Mouse (Mus musculus) stomach, postnatal 0 days (tissue): ENCODE measurements around the gene Birc6. TPM values are rescaled to one million over a fixed set of nuclear protein-coding genes. Genes with fewer than 3 reads are reported as not detected.
"Not testable (repeated sequence)": the region's sequence is repeated elsewhere in the genome, so short reads cannot be mapped to it uniquely, and the experiment has no call there.

Source experiments
- ATAC-seq: fragments of 200-750 bp; cut with Nextera tagmentation; 2 replicates; pipeline ENCODE4 v1.8.0; 2017; ENCODE audit not compliant: low FRiP score, low TSS enrichment
- DNase-seq: peaks from one replicate; pipeline ENCODE4 v3.0.0-alpha.2; 2016; ENCODE audit warnings: low spot score
- H3K27ac ChIP-seq: fragments of 300-500 bp; sonication (generic); replicated peaks from 2 replicates; pipeline ENCODE4 v1.5.1; 2014; ENCODE audit warnings: mild to moderate bottlenecking, control low read depth
- H3K27me3 ChIP-seq: fragments of 300-500 bp; sonication (generic); 2 replicates; pipeline ENCODE4 v1.6.1; 2014; ENCODE audit warnings: low read length; ENCODE audit not compliant: control insufficient read depth, insufficient read depth
- H3K36me3 ChIP-seq: fragments of 300-500 bp; sonication (generic); 2 replicates; pipeline ENCODE4 v1.6.1; 2014; ENCODE audit warnings: low read length, mixed read lengths; ENCODE audit not compliant: control insufficient read depth, insufficient read depth
- H3K4me1 ChIP-seq: fragments of 300-500 bp; sonication (generic); replicated peaks from 2 replicates; pipeline ENCODE4 v1.6.1; 2014; ENCODE audit warnings: antibody characterized with exemption; ENCODE audit not compliant: control insufficient read depth, insufficient read depth
- H3K4me2 ChIP-seq: fragments of 300-500 bp; sonication (generic); replicated peaks from 2 replicates; pipeline ENCODE4 v1.6.1; 2014; ENCODE audit warnings: low read depth, mild to moderate bottlenecking, control low read depth, moderate library complexity
- H3K4me3 ChIP-seq: fragments of 300-500 bp; sonication (generic); 2 replicates; pipeline ENCODE4 v1.5.1; 2014; ENCODE audit warnings: low read depth, low read length, control low read depth
- H3K9ac ChIP-seq: fragments of 300-500 bp; sonication (generic); 2 replicates; pipeline ENCODE4 v1.6.1; 2014; ENCODE audit warnings: mild to moderate bottlenecking, low read length, control low read depth, mixed read lengths
- H3K9me3 ChIP-seq: fragments of 300-500 bp; sonication (generic); 2 replicates; pipeline ENCODE4 v1.6.1; 2016; ENCODE audit warnings: low read length; ENCODE audit not compliant: control insufficient read depth
- CTCF ChIP-seq: IDR thresholded peaks from 2 replicates; pipeline ENCODE4 v1.5.1; 2016; ENCODE audit warnings: antibody characterized with exemption, low read depth, mild to moderate bottlenecking, moderate library complexity
- EP300 ChIP-seq: optimal IDR thresholded peaks from 2 replicates; pipeline ENCODE3; 2016; ENCODE audit warnings: antibody characterized with exemption
- WGBS: fragments of 180-500 bp; shearing (Covaris S2); extraction: QIAGEN DNeasy Blood & Tissue Kit; methylation state at CpG from one replicate; pipeline ENCODE4 v1.1.7; 2014; 5-methylcytosine and 5-hydroxymethylcytosine counted together
- polyA plus RNA-seq: library from polyadenylated mRNA; unstranded; fragments of >200 nt; fragmentation: Nextera tagmentation; extraction: Ambion mirVana; gene quantifications from 2 replicates; pipeline ENCODE4 v1.2.1, GENCODE M21; 2015

Birc6 gene
- polyA plus RNA-seq, 1 experiment from 2014 or later: 56.4 TPM

GRCm38 (mm10) chr17:74672446-74672845, 144.4 kb downstream of the Birc6 start:
- Histone ChIP-seq H3K27ac (no peak overlapping the region), H3K36me3 (peaks cover 16% of the 10 kb centered on the region; the same call in 1 of the 2 replicates), H3K4me2 (no peak overlapping the region), H3K9ac (no peak overlapping the region), H3K4me1 (no peaks in the 10 kb centered on the region), H3K4me3 (no peak overlapping the region), H3K9me3 (no peaks in the 10 kb centered on the region), H3K27me3 (no peaks in the 10 kb centered on the region)
- no peak for ATAC-seq
- WGBS: 76% methylated on average over 4 of the region's 4 CpGs
- DNase-seq: no peak
- TF ChIP-seq CTCF (no peak), EP300 (no peak)

- Histone ChIP-seq H3K4me1 (no peaks in the 10 kb centered on the region), H3K9me3 (no peaks in the 10 kb centered on the region), H3K27me3 (no peaks in the 10 kb centered on the region), H3K27ac (no peak overlapping the region), H3K4me3 (no peak overlapping the region), H3K4me2 (no peak overlapping the region), H3K36me3 (peaks cover 16% of the 10 kb centered on the region; the same call in 1 of the 2 replicates), H3K9ac (no peak overlapping the region)
- TF ChIP-seq EP300: no peak
- peak; percentile 82 for TF ChIP-seq CTCF
- DNase-seq (no peak), ATAC-seq (no peak)
Observed at GRCm38 (mm10) chr17:74673251-74673650, 145.2 kb downstream of the Birc6 start.

- Histone ChIP-seq H3K27ac (no peak overlapping the region), H3K36me3 (peaks cover 11% of the 10 kb centered on the region; the same call in 1 of the 2 replicates)
- ATAC-seq: no peak
Observed at GRCm38 (mm10) chr17:74678061-74678460, 150.0 kb downstream of the Birc6 start.

GRCm38 (mm10) chr17:74684927-74685326, 156.8 kb downstream of the Birc6 start:
- Histone ChIP-seq H3K4me3 (no peak overlapping the region), H3K9ac (no peak overlapping the region), H3K4me2 (no peak overlapping the region), H3K27me3 (no peaks in the 10 kb centered on the region), H3K9me3 (no peaks in the 10 kb centered on the region), H3K4me1 (no peaks in the 10 kb centered on the region), H3K27ac (no peak overlapping the region), H3K36me3 (peaks cover 7% of the 10 kb centered on the region)
- DNase-seq (no peak), ATAC-seq (no peak)
- no peak for TF ChIP-seq CTCF
- no peak for TF ChIP-seq EP300
- WGBS: 67% methylated on average over 3 of the region's 3 CpGs

More at GRCm38 (mm10) chr17:74678061-74678460, 150.0 kb downstream of the Birc6 start:
- no peak overlapping the region for H3K9ac ChIP-seq
- no peak overlapping the region for H3K4me2 ChIP-seq
- H3K4me1 ChIP-seq: no peaks in the 10 kb centered on the region
- 89% methylated on average over 8 of the region's 8 CpGs for WGBS
- DNase-seq: no peak
- no peak for TF ChIP-seq CTCF
- no peak for TF ChIP-seq EP300
- no peaks in the 10 kb centered on the region for H3K9me3 ChIP-seq
- H3K27me3 ChIP-seq: no peaks in the 10 kb centered on the region
- no peak overlapping the region for H3K4me3 ChIP-seq

- H3K4me1 ChIP-seq: no peaks in the 10 kb centered on the region
- 94% methylated on average over 2 of the region's 2 CpGs for WGBS
- TF ChIP-seq CTCF: no peak
- TF ChIP-seq EP300: no peak
- H3K9me3 ChIP-seq: no peaks in the 10 kb centered on the region
- H3K27me3 ChIP-seq: no peaks in the 10 kb centered on the region
- H3K36me3 ChIP-seq: peaks cover 19% of the 10 kb centered on the region
- no peak for DNase-seq
- no peak overlapping the region for H3K9ac ChIP-seq
- ATAC-seq: no peak
- no peak overlapping the region for H3K4me2 ChIP-seq
- no peak overlapping the region for H3K27ac ChIP-seq
- no peak overlapping the region for H3K4me3 ChIP-seq
Observed at GRCm38 (mm10) chr17:74688555-74688954, 160.5 kb downstream of the Birc6 start.

GRCm38 (mm10) chr17:74689406-74689805, 161.3 kb downstream of the Birc6 start:
- Histone ChIP-seq H3K4me2 (no peak overlapping the region), H3K4me3 (no peak overlapping the region), H3K9ac (no peak overlapping the region), H3K4me1 (no peaks in the 10 kb centered on the region), H3K27ac (no peak overlapping the region), H3K36me3 (peaks cover 19% of the 10 kb centered on the region), H3K27me3 (no peaks in the 10 kb centered on the region), H3K9me3 (no peaks in the 10 kb centered on the region)
- DNase-seq (no peak), ATAC-seq (no peak)
- WGBS: 84% methylated on average over 4 of the region's 4 CpGs
- no peak for TF ChIP-seq CTCF
- TF ChIP-seq EP300: no peak

GRCm38 (mm10) chr17:74701661-74702060, 173.6 kb downstream of the Birc6 start:
- not testable (repeated sequence) for H3K9ac ChIP-seq, H3K4me1 ChIP-seq, DNase-seq, ATAC-seq, H3K4me3 ChIP-seq, H3K9me3 ChIP-seq, H3K27me3 ChIP-seq, H3K4me2 ChIP-seq, H3K27ac ChIP-seq
- 94% methylated on average over 2 of the region's 2 CpGs for WGBS
- H3K36me3 ChIP-seq: peaks cover 16% of the 10 kb centered on the region
